Mouse (Mus musculus) limb, embryonic 12.5 days (tissue): ENCODE measurements around the gene St3gal4. TPM values are rescaled to one million over a fixed set of nuclear protein-coding genes. Genes with fewer than 3 reads are reported as not detected.

Experiments
- ATAC-seq: fragments of 200-750 bp; cut with Nextera tagmentation; 2 replicates; pipeline ENCODE4 v1.8.0; 2017; ENCODE audit warnings: low read depth, moderate TSS enrichment; ENCODE audit not compliant: insufficient number of reproducible peaks, insufficient read depth, low FRiP score, low TSS enrichment
- H3K27ac ChIP-seq: fragments of 300-500 bp; sonication (generic); 2 replicates; pipeline ENCODE4 v1.5.1; 2016; ENCODE audit warnings: mild to moderate bottlenecking, moderate library complexity
- H3K27me3 ChIP-seq: fragments of 300-500 bp; sonication (generic); 2 replicates; pipeline ENCODE4 v1.6.1; 2016; ENCODE audit warnings: mild to moderate bottlenecking, moderate library complexity
- H3K36me3 ChIP-seq: fragments of 300-500 bp; sonication (generic); 2 replicates; pipeline ENCODE4 v1.6.1; 2016; ENCODE audit warnings: mild to moderate bottlenecking, moderate library complexity
- H3K4me1 ChIP-seq: fragments of 300-500 bp; sonication (generic); replicated peaks from 2 replicates; pipeline ENCODE4 v1.6.1; 2016
- H3K4me2 ChIP-seq: fragments of 300-500 bp; sonication (generic); 2 replicates; pipeline ENCODE4 v1.6.1; 2016; ENCODE audit warnings: mild to moderate bottlenecking, moderate library complexity
- H3K4me3 ChIP-seq: fragments of 300-500 bp; sonication (generic); replicated peaks from 2 replicates; pipeline ENCODE4 v1.5.1; 2016; ENCODE audit warnings: mild to moderate bottlenecking
- H3K9ac ChIP-seq: fragments of 300-500 bp; sonication (generic); replicated peaks from 2 replicates; pipeline ENCODE4 v1.6.1; 2016; ENCODE audit warnings: mild to moderate bottlenecking, moderate library complexity
- H3K9me3 ChIP-seq: fragments of 300-500 bp; sonication (generic); 2 replicates; pipeline ENCODE4 v1.6.1; 2016; ENCODE audit warnings: mild to moderate bottlenecking, moderate library complexity
- WGBS: fragments of 180-500 bp; shearing (Covaris S2); methylation state at CpG from one replicate; pipeline ENCODE4 v1.1.7; 2016; 5-methylcytosine and 5-hydroxymethylcytosine counted together
- polyA plus RNA-seq: library from polyadenylated mRNA; unstranded; fragments of >200 nt; fragmentation: Nextera tagmentation; extraction: Ambion mirVana; gene quantifications from 2 replicates; pipeline ENCODE4 v1.2.1, GENCODE M21; 2016

St3gal4 gene
- polyA plus RNA-seq, 1 experiment from 2014 or later = 29.7 TPM

GRCm38 (mm10) chr9:35127561-35127960, 8.5 kb upstream of the St3gal4 start:
- no peak overlapping the region for H3K4me2 ChIP-seq
- peaks cover 51% of the 10 kb centered on the region for H3K36me3 ChIP-seq
- no peaks in the 10 kb centered on the region for H3K27me3 ChIP-seq
- no peak overlapping the region for H3K9ac ChIP-seq
- H3K9me3 ChIP-seq = no peaks in the 10 kb centered on the region
- peaks cover 10% of the 10 kb centered on the region for H3K4me1 ChIP-seq
- ATAC-seq = no peak
- 93% methylated on average over 5 of the region's 5 CpGs for WGBS
- H3K27ac ChIP-seq = no peak overlapping the region
- no peak overlapping the region for H3K4me3 ChIP-seq

- ATAC-seq = no peak
- H3K4me1 ChIP-seq = peaks cover 12% of the 10 kb centered on the region
- H3K9ac ChIP-seq = no peak overlapping the region
- H3K4me2 ChIP-seq = no peak overlapping the region
- H3K9me3 ChIP-seq = no peaks in the 10 kb centered on the region
- WGBS = 81% methylated on average over 6 of the region's 6 CpGs
- H3K27me3 ChIP-seq = no peaks in the 10 kb centered on the region
- H3K36me3 ChIP-seq = peaks cover 51% of the 10 kb centered on the region
- no peak overlapping the region for H3K27ac ChIP-seq
- no peak overlapping the region for H3K4me3 ChIP-seq
Measured at GRCm38 (mm10) chr9:35127147-35127546, 8.1 kb upstream of the St3gal4 start.

- H3K4me1 ChIP-seq = peaks cover 12% of the 10 kb centered on the region
- no peak for ATAC-seq
- no peak overlapping the region for H3K9ac ChIP-seq
- H3K36me3 ChIP-seq = peaks cover 65% of the 10 kb centered on the region
- no peak overlapping the region for H3K4me3 ChIP-seq
- 93% methylated on average over 8 of the region's 8 CpGs for WGBS
- no peaks in the 10 kb centered on the region for H3K9me3 ChIP-seq
- no peak overlapping the region for H3K4me2 ChIP-seq
- no peaks in the 10 kb centered on the region for H3K27me3 ChIP-seq
- H3K27ac ChIP-seq = no peak overlapping the region
Measured at GRCm38 (mm10) chr9:35124678-35124955, 5.5 kb upstream of the St3gal4 start.

- no peak for ATAC-seq
- Histone ChIP-seq H3K27me3 (no peaks in the 10 kb centered on the region), H3K4me1 (peaks cover 12% of the 10 kb centered on the region), H3K9ac (no peak overlapping the region), H3K9me3 (no peaks in the 10 kb centered on the region), H3K36me3 (peaks cover 61% of the 10 kb centered on the region), H3K4me3 (no peak overlapping the region), H3K4me2 (no peak overlapping the region), H3K27ac (no peak overlapping the region)
- WGBS = 81% methylated on average over 11 of the region's 11 CpGs
Measured at GRCm38 (mm10) chr9:35123804-35124677, 5.0 kb upstream of the St3gal4 start.

DNA sequence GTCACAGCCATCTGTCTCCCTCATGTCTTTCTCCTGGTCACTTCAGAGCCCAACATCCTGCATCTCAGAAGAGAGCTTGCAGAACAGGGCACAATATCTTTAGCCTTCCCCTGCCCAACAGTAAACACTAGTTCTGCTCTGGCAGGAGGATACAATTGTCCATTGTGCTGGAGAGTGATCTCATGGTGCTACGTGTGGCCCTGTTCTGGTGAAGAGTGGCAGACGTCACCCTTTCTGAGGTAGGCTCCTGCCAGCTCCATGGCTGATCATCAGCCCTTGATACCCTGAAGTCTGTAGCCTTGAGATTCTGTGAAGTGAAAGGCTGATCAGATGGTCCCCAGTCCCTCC, 4.4 kb upstream of the St3gal4 start:
- Histone ChIP-seq H3K9ac (no peak overlapping the region), H3K4me3 (no peak overlapping the region), H3K9me3 (no peaks in the 10 kb centered on the region), H3K27me3 (no peaks in the 10 kb centered on the region), H3K4me1 (peaks cover 12% of the 10 kb centered on the region), H3K27ac (peak overlapping the region; percentile 12; the same call in 1 of the 2 replicates), H3K36me3 (peaks cover 56% of the 10 kb centered on the region), H3K4me2 (no peak overlapping the region)
- ATAC-seq = no peak
- WGBS = 84% methylated on average over 2 of the region's 2 CpGs

DNA sequence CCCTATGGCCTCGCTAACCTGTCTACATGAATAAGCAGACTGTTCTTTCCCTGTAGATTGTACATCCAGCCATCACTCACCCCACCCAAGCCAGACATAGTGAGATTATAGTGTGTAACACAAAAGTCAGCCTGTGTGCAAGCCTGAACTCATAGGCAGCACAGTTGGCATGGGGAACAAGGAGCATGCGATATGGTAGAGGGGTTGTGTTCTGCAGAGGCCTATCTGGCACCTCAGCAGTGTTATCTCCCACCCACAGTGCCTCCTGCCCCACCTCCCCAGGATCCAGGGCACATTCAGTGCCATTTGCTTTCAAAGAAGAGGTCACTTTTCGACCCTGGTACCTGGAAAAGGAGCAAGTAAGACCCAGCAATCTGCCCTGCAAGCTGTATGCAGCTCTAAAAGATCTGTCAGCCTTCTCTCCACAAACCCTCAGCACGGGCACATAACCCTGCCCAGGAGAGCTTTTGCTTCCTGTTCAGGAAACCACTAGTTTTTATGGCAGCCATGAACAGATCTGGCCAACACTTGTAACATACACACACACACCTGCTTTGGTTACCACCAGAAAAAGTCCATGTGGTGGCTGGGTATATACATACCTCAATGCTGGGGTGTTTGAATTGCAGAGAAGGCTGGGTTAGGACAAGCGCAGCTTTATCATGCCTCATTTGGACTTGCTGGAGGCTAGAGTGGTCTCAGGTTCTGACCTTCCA, 3.6 kb upstream of the St3gal4 start:
- peaks cover 16% of the 10 kb centered on the region for H3K4me1 ChIP-seq
- 70% methylated on average over 5 of the region's 5 CpGs for WGBS
- no peak for ATAC-seq
- H3K4me3 ChIP-seq = no peak overlapping the region
- peak overlapping the region; percentile 12; the same call in 1 of the 2 replicates for H3K27ac ChIP-seq
- no peak overlapping the region for H3K9ac ChIP-seq
- H3K36me3 ChIP-seq = peaks cover 55% of the 10 kb centered on the region
- H3K4me2 ChIP-seq = no peak overlapping the region
- no peaks in the 10 kb centered on the region for H3K27me3 ChIP-seq
- no peaks in the 10 kb centered on the region for H3K9me3 ChIP-seq

- WGBS = 90% methylated on average over 2 of the region's 2 CpGs
- ATAC-seq = no peak
- H3K36me3 ChIP-seq = peaks cover 21% of the 10 kb centered on the region; the same call in 1 of the 2 replicates
- H3K9ac ChIP-seq = no peak overlapping the region
- H3K27ac ChIP-seq = no peak overlapping the region
- H3K4me3 ChIP-seq = no peak overlapping the region
- no peak overlapping the region for H3K4me2 ChIP-seq
- H3K9me3 ChIP-seq = no peaks in the 10 kb centered on the region
- H3K4me1 ChIP-seq = peaks cover 48% of the 10 kb centered on the region
- no peaks in the 10 kb centered on the region for H3K27me3 ChIP-seq
Measured at GRCm38 (mm10) chr9:35118563-35118962, 505 bp downstream of the St3gal4 start.

DNA sequence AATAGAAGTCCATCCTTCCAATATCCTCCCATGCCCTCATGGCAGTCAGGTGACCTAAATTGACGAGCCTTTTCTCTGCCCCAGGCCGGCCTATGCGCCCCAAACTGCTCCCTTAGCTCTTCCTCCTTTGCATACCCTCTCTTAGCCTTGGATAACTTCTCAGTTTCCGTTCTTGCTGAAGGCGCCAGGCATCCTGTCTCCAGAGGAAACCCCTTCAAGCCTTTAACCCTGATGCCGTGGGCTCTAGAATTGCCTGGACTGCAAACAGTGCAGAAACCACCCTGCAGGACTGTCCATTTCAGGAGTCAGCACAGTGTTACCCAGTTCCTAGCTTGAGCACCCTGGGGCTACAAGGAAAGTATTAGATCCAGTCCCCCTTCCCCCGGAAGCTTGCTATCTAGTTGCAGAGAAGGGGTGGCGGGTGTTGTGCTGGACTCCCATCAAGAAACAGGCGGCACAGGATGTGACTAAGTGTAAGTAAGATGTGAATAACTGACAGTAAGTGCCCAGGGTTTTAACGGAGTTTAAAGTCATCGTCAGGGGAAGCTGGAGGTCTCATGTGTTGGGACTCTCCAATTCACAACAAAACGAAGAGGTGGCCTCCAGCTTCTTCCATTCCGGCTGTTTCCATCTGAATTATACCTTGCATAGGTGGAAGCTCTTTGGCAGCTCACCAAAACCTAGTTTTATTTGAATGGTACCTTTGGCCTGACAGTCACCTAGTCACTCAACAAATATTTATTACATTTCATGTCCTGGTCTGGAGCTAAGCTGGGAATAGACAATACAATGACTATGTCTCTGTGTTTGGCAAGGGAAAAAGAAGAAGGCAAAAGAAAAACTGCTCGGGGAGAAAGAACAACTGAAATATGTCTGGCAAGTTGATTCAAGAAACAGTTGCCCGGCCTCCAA, 1.4 kb downstream of the St3gal4 start:
- ATAC-seq = no peak
- Histone ChIP-seq H3K9me3 (no peaks in the 10 kb centered on the region), H3K27me3 (no peaks in the 10 kb centered on the region), H3K4me2 (peak overlapping the region; percentile 81), H3K27ac (peak overlapping the region; percentile 93), H3K9ac (peak overlapping the region; percentile 83), H3K4me3 (peak overlapping the region; percentile 79), H3K4me1 (peaks cover 42% of the 10 kb centered on the region), H3K36me3 (peaks cover 17% of the 10 kb centered on the region; the same call in 1 of the 2 replicates)
- WGBS = 25% methylated on average over 15 of the region's 15 CpGs

GRCm38 (mm10) chr9:35116391-35117381, 2.4 kb downstream of the St3gal4 start:
- H3K4me3 ChIP-seq = peak overlapping the region; percentile 79
- peak overlapping the region; percentile 81 for H3K4me2 ChIP-seq
- no peaks in the 10 kb centered on the region for H3K9me3 ChIP-seq
- peak overlapping the region; percentile 83 for H3K9ac ChIP-seq
- no peaks in the 10 kb centered on the region for H3K27me3 ChIP-seq
- H3K36me3 ChIP-seq = peaks cover 16% of the 10 kb centered on the region; the same call in 1 of the 2 replicates
- ATAC-seq = peak; percentile 82
- WGBS = 2% methylated on average over 82 of the region's 84 CpGs
- peaks cover 49% of the 10 kb centered on the region for H3K4me1 ChIP-seq
- H3K27ac ChIP-seq = peak overlapping the region; percentile 93

GRCm38 (mm10) chr9:35115804-35116203, 3.3 kb downstream of the St3gal4 start:
- Histone ChIP-seq H3K4me2 (peak overlapping the region; percentile 81), H3K27ac (peak overlapping the region; percentile 93), H3K4me1 (peaks cover 58% of the 10 kb centered on the region), H3K4me3 (peak overlapping the region; percentile 79), H3K27me3 (no peaks in the 10 kb centered on the region), H3K36me3 (peaks cover 9% of the 10 kb centered on the region; the same call in 1 of the 2 replicates), H3K9me3 (no peaks in the 10 kb centered on the region), H3K9ac (peak overlapping the region; percentile 83)
- 0 out of 2 replicates have a peak, but pooled peaks have one; percentile 1 for ATAC-seq
- 25% methylated on average over 4 of the region's 4 CpGs for WGBS
